Mouse (Mus musculus) skeletal muscle tissue, adult 2 months (tissue): ENCODE measurements at regions not wholly inside any gene's neighbourhood (a gene's known extent, or its start where the extent isn't known, plus 50 kb on each side); places are given as distances from the start of the nearest gene placed in this dataset.
A peak's percentile ranks its signal among the peaks of the same experiment; 100 is the strongest.

Experiments used
- DNase-seq: peaks from one replicate; pipeline ENCODE4 v3.0.0-alpha.2; 2012; ENCODE audit warnings: low read depth, low spot score

- no peak for DNase-seq
Observed at GRCm38 (mm10) chr2:148506966-148507365, 63.6 kb upstream of the Cd93 start.

- no peak for DNase-seq
Observed at GRCm38 (mm10) chr2:148505651-148506050, 62.3 kb upstream of the Cd93 start.

GRCm38 (mm10) chr2:148503143-148503854 is 59.9 kb upstream of the Cd93 start:
- no peak for DNase-seq

- peak; percentile 62 for DNase-seq
Observed at GRCm38 (mm10) chr2:148502321-148502720, 59.0 kb upstream of the Cd93 start.

GRCm38 (mm10) chr2:148500235-148500936 is 57.0 kb upstream of the Cd93 start:
- no peak for DNase-seq

GRCm38 (mm10) chr2:148497452-148498302 is 54.3 kb upstream of the Cd93 start:
- DNase-seq, result peak; percentile 81

GRCm38 (mm10) chr2:148496151-148497040 is 53.0 kb upstream of the Cd93 start:
- no peak for DNase-seq

GRCm38 (mm10) chr2:148495485-148495884 is 52.1 kb upstream of the Cd93 start:
- no peak for DNase-seq

GRCm38 (mm10) chr2:148493281-148493680 is 49.9 kb upstream of the Cd93 start:
- no peak for DNase-seq
